Mouse (Mus musculus) heart, embryonic 13.5 days (tissue): ENCODE measurements around the gene Gna15. TPM values are rescaled to one million over a fixed set of nuclear protein-coding genes. Genes with fewer than 3 reads are reported as not detected.

Experiments used
- ATAC-seq: fragments of 200-750 bp; cut with Nextera tagmentation; 2 replicates; pipeline ENCODE4 v1.8.0; 2017; ENCODE audit warnings: moderate TSS enrichment; ENCODE audit not compliant: insufficient number of reproducible peaks, low FRiP score, low TSS enrichment; ENCODE audit errors: extremely low read depth
- H3K27ac ChIP-seq: fragments of 300-500 bp; sonication (generic); replicated peaks from 2 replicates; pipeline ENCODE4 v1.5.1; 2015; ENCODE audit warnings: moderate library complexity, mild to moderate bottlenecking, inconsistent platforms
- H3K27me3 ChIP-seq: fragments of 300-500 bp; sonication (generic); replicated peaks from 2 replicates; pipeline ENCODE4 v1.6.1; 2015; ENCODE audit warnings: mild to moderate bottlenecking, inconsistent platforms
- H3K36me3 ChIP-seq: fragments of 300-500 bp; sonication (generic); 2 replicates; pipeline ENCODE4 v1.6.1; 2015; ENCODE audit warnings: mild to moderate bottlenecking, inconsistent platforms
- H3K4me1 ChIP-seq: fragments of 300-500 bp; sonication (generic); 2 replicates; pipeline ENCODE4 v1.6.1; 2015; ENCODE audit warnings: inconsistent platforms
- H3K4me2 ChIP-seq: fragments of 300-500 bp; sonication (generic); 2 replicates; pipeline ENCODE4 v1.6.1; 2015; ENCODE audit warnings: inconsistent platforms, mild to moderate bottlenecking, moderate library complexity
- H3K4me3 ChIP-seq: fragments of 300-500 bp; sonication (generic); 2 replicates; pipeline ENCODE4 v1.5.1; 2015; ENCODE audit warnings: moderate library complexity, mild to moderate bottlenecking, inconsistent platforms
- H3K9ac ChIP-seq: fragments of 300-500 bp; sonication (generic); 2 replicates; pipeline ENCODE4 v1.6.1; 2015; ENCODE audit warnings: inconsistent platforms, mild to moderate bottlenecking, moderate library complexity
- H3K9me3 ChIP-seq: fragments of 300-500 bp; sonication (generic); 2 replicates; pipeline ENCODE4 v1.6.1; 2016; ENCODE audit warnings: inconsistent platforms
- WGBS: fragments of 180-500 bp; shearing (Covaris S2); methylation state at CpG from one replicate; pipeline ENCODE4 v1.1.7; 2015; ENCODE audit warnings: mixed read lengths; 5-methylcytosine and 5-hydroxymethylcytosine counted together
- polyA plus RNA-seq: library from polyadenylated mRNA; unstranded; fragments of >200 nt; fragmentation: Nextera tagmentation; extraction: Ambion mirVana; gene quantifications from 2 replicates; pipeline ENCODE4 v1.2.1, GENCODE M21; 2015

Gna15 gene
- polyA plus RNA-seq, 1 experiment from 2014 or later, result 2.0 TPM

DNA sequence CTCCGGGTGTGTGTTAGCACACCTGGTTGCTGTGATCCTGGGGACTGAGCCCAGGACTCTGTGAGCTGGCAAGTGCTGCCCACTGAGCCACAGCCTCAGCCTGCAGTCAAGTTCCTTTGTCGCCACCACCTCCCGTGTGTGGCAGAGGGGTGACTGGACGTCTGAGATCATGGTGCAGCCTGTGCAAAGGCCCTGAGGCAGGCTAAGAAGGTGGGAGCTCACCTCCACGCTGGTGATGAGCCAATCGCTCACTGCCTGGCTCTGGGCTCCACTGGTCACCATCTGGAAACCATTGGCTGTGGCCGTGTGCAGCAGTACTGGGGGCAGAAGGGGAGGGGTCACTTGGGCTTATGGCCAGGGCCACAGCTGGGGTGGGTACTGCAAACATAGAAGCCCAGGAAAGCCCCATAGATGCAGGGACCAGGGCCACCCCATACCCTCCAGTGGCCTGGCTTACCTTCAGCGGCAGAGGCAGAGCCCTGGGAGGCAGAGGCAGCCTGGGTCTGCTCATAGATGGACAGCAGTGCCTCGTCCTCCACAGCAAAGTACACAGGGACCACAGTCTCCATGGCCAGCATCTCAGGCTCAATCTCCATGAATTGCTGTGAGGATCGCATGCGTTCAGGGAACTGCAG, 31.3 kb downstream of the Gna15 start:
- Histone ChIP-seq H3K27me3 (no peaks in the 10 kb centered on the region), H3K4me3 (no peak overlapping the region), H3K36me3 (peaks cover 60% of the 10 kb centered on the region), H3K4me1 (peaks cover 33% of the 10 kb centered on the region), H3K27ac (no peak overlapping the region), H3K4me2 (no peak overlapping the region), H3K9ac (no peak overlapping the region), H3K9me3 (no peaks in the 10 kb centered on the region)
- WGBS, result 91% methylated on average over 11 of the region's 11 CpGs
- ATAC-seq, result no peak

DNA sequence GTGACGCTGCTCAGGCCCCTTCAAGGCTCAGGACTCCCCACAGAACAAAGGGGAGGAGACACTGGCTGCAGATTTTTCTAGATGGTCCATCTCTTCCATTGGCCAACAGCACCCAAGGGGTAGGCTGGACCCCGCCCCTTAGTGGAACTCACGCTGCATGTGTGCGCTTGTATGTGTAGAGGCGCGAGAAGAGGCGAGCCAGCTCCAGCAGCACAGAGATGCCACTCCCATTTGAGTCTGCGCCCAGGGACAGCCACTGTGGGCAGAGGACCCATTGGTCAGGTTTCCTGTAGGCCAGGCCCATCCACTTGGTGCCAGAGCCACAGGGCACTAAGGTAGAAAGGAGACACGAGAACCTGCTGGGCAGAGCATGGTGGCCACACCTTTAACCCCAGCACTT, 33.0 kb downstream of the Gna15 start:
- no peaks in the 10 kb centered on the region for H3K27me3 ChIP-seq
- no peak overlapping the region for H3K4me2 ChIP-seq
- no peak overlapping the region for H3K9ac ChIP-seq
- H3K27ac ChIP-seq, result no peak overlapping the region
- WGBS, result 92% methylated on average over 9 of the region's 9 CpGs
- H3K36me3 ChIP-seq, result peaks cover 77% of the 10 kb centered on the region
- no peak overlapping the region for H3K4me3 ChIP-seq
- peaks cover 32% of the 10 kb centered on the region for H3K4me1 ChIP-seq
- no peak for ATAC-seq
- no peaks in the 10 kb centered on the region for H3K9me3 ChIP-seq

DNA sequence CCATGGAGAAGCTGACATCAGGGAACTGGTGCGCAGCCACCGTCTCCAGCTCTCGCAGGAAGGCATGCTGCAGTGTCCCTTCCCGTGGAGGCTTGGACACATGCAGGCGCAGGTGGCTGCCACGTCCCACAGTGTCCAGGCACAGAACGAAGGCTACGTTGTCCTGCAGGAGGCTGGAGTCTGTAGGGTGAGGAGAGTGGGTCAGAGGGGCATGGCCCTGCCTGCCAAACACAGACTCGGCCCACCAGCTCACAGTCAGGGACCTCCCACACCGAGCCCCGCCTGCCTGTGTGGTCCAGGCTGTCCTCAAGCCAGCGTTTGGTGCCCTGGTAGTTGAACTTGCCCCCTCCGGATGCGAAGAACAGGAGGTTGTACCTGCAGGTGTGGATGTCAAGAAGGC, 34.1 kb downstream of the Gna15 start:
- Histone ChIP-seq H3K27ac (no peak overlapping the region), H3K9ac (no peak overlapping the region), H3K4me3 (no peak overlapping the region), H3K36me3 (peaks cover 80% of the 10 kb centered on the region), H3K4me2 (no peak overlapping the region), H3K9me3 (no peaks in the 10 kb centered on the region), H3K27me3 (no peaks in the 10 kb centered on the region), H3K4me1 (peaks cover 27% of the 10 kb centered on the region)
- 84% methylated on average over 14 of the region's 14 CpGs for WGBS
- no peak for ATAC-seq

DNA sequence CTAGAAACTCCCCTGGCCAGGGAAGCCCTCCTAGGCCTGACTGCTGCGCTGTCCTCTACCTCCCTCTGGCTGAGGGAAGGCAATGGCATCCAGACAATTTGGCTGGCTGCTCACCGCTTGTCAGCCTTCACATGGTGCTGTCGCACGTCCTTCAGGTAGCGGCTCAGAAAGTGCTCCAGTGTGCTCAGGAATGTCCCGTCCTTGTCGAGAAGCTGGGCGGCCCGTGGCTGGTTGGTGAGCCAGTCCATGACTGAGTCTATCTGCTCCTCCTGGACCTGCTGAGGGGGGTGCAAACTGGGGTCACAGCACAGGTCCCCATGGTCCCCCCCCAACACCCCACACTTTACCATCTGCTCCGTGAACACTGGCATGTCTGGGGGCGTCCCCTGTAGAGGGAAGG, 35.9 kb downstream of the Gna15 start:
- no peak for ATAC-seq
- H3K27ac ChIP-seq, result peak overlapping the region; percentile 59
- no peak overlapping the region for H3K4me2 ChIP-seq
- no peak overlapping the region for H3K4me3 ChIP-seq
- peak overlapping the region; percentile 40; the same call in 1 of the 2 replicates for H3K9ac ChIP-seq
- peaks cover 74% of the 10 kb centered on the region for H3K36me3 ChIP-seq
- no peaks in the 10 kb centered on the region for H3K9me3 ChIP-seq
- WGBS, result 60% methylated on average over 11 of the region's 11 CpGs
- peaks cover under 1% of the 10 kb centered on the region; the same call in 1 of the 2 replicates for H3K27me3 ChIP-seq
- H3K4me1 ChIP-seq, result peaks cover 16% of the 10 kb centered on the region

DNA sequence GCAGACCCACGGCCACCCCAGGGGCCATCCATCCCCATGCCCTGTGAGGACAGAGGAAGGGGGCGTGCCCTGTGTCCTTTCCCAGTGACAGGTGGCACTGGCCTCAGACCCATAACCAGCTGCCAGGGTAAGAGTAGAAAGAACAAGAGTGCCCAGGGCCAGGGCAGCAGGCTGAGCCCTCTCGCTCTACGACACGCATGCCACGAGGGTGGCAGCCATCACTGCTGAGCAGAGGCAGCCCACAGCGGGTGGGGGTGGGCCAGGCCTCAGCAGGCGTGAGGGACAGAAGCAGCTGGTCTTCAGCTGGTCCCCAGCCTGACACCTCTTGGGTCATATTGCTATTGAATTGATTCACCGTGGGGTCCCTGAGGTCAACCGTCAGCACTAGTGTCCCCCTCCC, 37.5 kb downstream of the Gna15 start:
- peaks cover 58% of the 10 kb centered on the region for H3K36me3 ChIP-seq
- no peak overlapping the region for H3K4me3 ChIP-seq
- H3K4me1 ChIP-seq, result peaks cover 22% of the 10 kb centered on the region
- H3K9ac ChIP-seq, result no peak overlapping the region
- no peaks in the 10 kb centered on the region for H3K9me3 ChIP-seq
- H3K27me3 ChIP-seq, result peaks cover 16% of the 10 kb centered on the region
- H3K4me2 ChIP-seq, result no peak overlapping the region
- no peak for ATAC-seq
- no peak overlapping the region for H3K27ac ChIP-seq
- 87% methylated on average over 10 of the region's 10 CpGs for WGBS

DNA sequence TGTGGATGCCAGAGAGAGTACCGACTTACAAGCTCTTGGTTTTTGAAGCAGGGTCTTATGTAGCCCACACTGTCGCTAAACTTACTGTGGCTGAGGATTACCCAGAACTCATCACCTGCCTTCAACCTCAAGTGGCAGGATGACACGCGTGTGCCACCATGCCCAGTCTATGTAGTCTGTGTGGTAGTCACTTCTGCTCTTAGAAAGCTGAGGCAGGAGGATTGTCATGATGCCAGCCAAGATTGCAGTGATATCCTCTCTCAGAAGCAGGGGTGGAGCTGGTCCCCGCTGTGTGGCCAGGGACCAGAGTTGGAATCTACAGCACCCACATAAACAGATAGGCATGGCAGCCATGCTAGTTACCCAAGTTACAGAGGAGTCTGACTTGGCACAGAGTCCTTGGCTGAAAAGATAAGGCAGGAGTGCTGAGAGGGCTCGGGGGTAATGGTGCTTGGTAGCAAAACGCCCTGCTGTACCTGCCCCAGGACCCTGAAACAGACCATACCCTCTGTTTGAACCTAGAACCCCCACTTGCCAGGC, 38.5 kb downstream of the Gna15 start:
- H3K36me3 ChIP-seq, result peaks cover 48% of the 10 kb centered on the region
- H3K9me3 ChIP-seq, result no peaks in the 10 kb centered on the region
- no peak overlapping the region for H3K4me3 ChIP-seq
- no peak overlapping the region for H3K9ac ChIP-seq
- H3K4me2 ChIP-seq, result no peak overlapping the region
- ATAC-seq, result no peak
- 62% methylated on average over 7 of the region's 7 CpGs for whole genome bisulfite sequencing
- peaks cover 25% of the 10 kb centered on the region for H3K27me3 ChIP-seq
- H3K4me1 ChIP-seq, result peaks cover 22% of the 10 kb centered on the region
- no peak overlapping the region for H3K27ac ChIP-seq

DNA sequence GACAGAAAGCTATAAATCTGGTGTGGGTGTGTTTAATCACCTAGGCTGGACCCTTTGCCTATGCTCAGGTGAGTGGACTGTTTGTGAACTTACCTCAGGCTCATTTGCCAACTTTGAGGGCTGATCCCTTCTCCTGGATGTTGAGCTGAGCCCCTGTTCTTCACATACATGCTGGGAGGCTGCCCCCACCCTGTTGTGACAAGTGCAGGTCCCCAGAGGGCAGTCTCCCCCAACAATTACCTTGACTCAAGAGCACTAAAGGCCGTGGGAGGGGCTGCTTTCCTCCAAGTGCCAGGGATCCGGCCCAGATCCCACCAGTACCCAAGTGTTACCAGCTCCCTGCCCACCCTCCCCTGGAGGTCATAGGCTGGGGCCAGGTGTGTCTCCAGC, 39.0 kb downstream of the Gna15 start:
- 23% methylated on average over 2 of the region's 2 CpGs for WGBS
- Histone ChIP-seq H3K9ac (no peak overlapping the region), H3K4me1 (peaks cover 22% of the 10 kb centered on the region), H3K27ac (no peak overlapping the region), H3K4me2 (no peak overlapping the region), H3K4me3 (no peak overlapping the region), H3K36me3 (peaks cover 43% of the 10 kb centered on the region), H3K9me3 (no peaks in the 10 kb centered on the region), H3K27me3 (peaks cover 30% of the 10 kb centered on the region)
- no peak for ATAC-seq

DNA sequence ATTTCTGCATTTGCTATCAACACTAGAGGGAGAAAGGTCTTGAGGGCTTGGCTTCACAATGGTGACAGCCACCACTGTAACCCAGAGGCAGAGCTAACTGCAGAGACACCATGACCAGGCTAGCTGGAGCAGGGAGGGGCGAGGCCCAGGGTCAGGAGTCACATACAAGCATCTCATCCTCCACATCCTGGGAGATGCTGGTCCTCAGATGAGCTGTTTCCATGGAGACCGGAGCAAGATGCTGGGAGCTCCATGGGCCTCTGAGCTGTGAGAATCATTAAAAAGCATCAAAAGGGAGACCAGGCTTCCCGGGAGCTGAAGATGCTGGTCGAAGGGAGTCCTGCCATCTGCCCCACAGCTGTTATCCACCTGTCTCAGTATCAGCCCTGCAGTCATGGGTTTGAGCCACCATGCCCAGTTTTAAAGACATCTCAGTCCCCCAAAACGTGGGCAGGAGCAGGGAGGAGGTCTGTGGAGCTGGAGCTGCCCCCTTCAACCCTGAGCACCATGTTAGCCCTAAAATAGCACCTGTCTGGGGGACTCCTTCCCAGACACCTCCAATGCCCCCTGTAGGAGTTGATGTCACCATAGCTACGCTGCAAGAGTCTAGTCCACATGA, 39.5 kb downstream of the Gna15 start:
- no peak overlapping the region for H3K4me3 ChIP-seq
- peaks cover 38% of the 10 kb centered on the region for H3K36me3 ChIP-seq
- ATAC-seq, result no peak
- H3K4me1 ChIP-seq, result peaks cover 22% of the 10 kb centered on the region
- no peak overlapping the region for H3K4me2 ChIP-seq
- no peak overlapping the region for H3K9ac ChIP-seq
- no peak overlapping the region for H3K27ac ChIP-seq
- WGBS, result 71% methylated on average over 6 of the region's 6 CpGs
- H3K9me3 ChIP-seq, result no peaks in the 10 kb centered on the region
- H3K27me3 ChIP-seq, result peaks cover 34% of the 10 kb centered on the region

DNA sequence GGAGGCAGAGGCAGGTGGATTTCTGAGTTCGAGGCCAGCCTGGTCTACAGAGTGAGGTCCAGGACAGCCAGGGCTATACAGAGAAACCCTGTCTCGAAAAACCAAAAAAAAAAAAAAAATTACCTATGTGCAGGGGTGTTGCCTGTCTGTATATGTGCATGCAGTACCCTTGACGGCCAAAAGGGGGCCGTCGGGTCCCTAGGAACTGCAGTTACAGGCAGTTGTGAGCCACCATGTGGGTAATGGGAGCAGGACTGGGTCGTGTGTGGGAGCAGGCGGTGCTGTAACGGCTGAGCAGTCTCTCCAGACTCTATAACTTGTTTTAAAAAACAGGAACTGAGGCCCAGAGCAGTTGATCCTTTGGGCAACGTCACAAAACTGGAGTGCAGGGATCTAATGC, 40.0 kb downstream of the Gna15 start:
- 16% methylated on average over 9 of the region's 9 CpGs for WGBS

DNA sequence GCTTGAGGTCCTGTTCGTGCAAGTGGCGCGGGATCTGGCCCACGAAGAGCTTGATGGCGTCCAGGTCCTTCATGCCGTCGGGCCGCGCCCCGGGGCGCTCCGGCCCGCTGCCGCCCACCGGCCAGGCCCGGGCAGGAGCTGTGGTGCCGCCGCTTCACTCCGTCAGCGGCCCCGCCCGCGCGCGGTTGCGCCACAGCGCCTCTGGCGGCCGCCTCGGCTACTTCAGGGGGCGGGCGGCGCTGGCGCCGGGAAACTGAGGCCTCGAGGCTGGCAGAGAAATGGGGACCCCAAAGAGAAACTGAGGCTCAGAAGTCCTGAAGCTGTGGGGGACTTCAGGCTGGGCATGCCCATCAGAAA, 41.5 kb downstream of the Gna15 start, which contains the start of gene Celf5:
Celf5 (minus strand) TSS at position 177 of the 357 bp plus-strand sequence.
- Histone ChIP-seq H3K27ac (no peak within 1 kb of the TSS), H3K4me1 (peaks cover 12% of the 10 kb centered on the region), H3K4me2 (peak within 1 kb of the TSS; percentile 85), H3K9me3 (no peaks in the 10 kb centered on the region), H3K9ac (peak within 1 kb of the TSS; percentile 77), H3K27me3 (peaks cover 52% of the 10 kb centered on the region), H3K4me3 (peak within 1 kb of the TSS; percentile 55), H3K36me3 (peaks cover 18% of the 10 kb centered on the region)
- peak; percentile 43; the same call in 1 of the 2 replicates for ATAC-seq
- under 1% methylated on average over 36 of the region's 36 CpGs for WGBS

More for the DNA sequence above, 40.0 kb downstream of the Gna15 start:
- H3K9ac ChIP-seq, result no peak overlapping the region
- ATAC-seq, result no peak
- H3K27me3 ChIP-seq, result peaks cover 38% of the 10 kb centered on the region
- H3K4me3 ChIP-seq, result no peak overlapping the region
- H3K4me1 ChIP-seq, result peaks cover 22% of the 10 kb centered on the region
- no peak overlapping the region for H3K4me2 ChIP-seq
- peaks cover 33% of the 10 kb centered on the region for H3K36me3 ChIP-seq
- H3K9me3 ChIP-seq, result no peaks in the 10 kb centered on the region
- no peak overlapping the region for H3K27ac ChIP-seq

DNA sequence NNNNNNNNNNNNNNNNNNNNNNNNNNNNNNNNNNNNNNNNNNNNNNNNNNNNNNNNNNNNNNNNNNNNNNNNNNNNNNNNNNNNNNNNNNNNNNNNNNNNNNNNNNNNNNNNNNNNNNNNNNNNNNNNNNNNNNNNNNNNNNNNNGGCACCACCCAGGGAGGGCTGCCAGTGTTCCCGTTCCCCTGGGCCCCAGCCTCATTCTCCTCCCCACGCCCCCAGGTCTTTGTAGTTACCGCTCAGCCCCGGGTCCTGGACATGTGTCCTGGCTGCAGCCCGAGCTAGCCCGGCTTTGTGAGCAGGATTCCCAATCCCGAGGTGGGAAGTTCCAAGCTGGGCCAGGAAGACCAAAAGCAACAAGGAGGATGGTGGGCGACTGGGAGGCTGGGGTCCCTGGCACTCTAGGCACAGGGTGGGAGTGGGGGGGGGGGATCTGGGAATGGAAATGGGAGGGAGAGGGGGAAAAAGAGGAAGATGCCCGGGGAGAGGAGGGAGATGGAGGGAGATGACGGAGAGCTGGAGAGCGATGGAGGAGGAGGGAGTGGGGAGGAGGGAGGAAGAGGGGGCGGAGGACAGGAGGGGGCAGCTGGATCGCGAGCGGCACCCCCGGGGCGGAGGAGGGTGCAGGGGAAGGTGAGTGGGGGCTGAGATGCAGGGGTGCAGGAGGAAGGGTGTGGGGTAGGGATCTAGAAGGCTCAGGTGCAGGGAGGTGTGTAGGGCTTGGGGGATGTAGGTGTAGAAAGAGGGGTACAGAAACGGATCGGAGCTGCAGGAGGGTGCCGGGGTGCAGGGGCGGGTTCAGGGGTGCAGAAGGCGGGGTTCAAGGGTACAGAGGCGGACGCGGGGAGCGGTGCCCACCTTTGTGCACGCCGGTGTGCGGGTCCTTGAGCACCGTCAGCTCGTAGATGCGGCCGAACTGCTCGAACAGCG, 42.2 kb downstream of the Gna15 start:
- Histone ChIP-seq H3K4me2 (peak overlapping the region; percentile 85), H3K9me3 (no peaks in the 10 kb centered on the region), H3K4me1 (peaks cover 14% of the 10 kb centered on the region), H3K9ac (peak overlapping the region; percentile 77), H3K27ac (no peak overlapping the region), H3K36me3 (peaks cover 11% of the 10 kb centered on the region), H3K4me3 (peak overlapping the region; percentile 55), H3K27me3 (peaks cover 59% of the 10 kb centered on the region)
- ATAC-seq, result no peak
- WGBS, result 5% methylated on average over 34 of the region's 35 CpGs
